Mouse (Mus musculus) neural tube, embryonic 10.5 days (tissue): ENCODE measurements at regions not wholly inside any gene's neighbourhood (a gene's known extent, or its start where the extent isn't known, plus 50 kb on each side); places are given as distances from the start of the nearest gene placed in this dataset.

Experiments
- DNase-seq: peaks from one replicate; pipeline ENCODE4 v3.0.0-alpha.2; 2017; ENCODE audit warnings: low spot score; ENCODE audit errors: extremely low spot score

DNA sequence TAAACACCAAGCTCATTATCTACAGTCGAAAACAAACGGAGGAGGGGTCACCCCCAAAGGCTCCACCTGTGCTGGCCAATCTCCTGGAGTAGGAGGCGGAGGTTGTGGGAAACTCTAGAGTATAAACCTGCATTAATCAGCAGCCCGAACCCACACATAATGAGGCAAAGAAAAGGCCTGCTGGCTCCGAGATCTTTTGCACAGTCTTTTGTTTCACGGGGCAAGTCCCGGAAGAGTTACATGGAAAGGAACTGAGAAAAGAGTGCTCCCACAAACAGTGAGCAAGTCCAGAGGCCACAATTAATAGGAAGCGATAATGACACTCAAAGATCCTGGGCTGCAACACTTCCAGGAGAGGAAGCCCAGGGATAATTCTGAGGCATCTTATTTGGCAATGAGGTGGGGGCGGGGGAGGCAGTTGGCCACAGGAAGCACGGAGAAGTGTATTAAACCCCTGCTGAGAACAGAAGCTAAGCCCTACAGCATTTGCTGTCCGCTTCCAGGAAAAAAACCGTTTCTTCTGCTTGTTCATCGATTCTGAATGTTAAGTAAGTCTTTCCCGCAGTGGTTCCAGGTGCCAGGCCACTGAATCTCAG is 59.1 kb upstream of the Mamdc2 start:
- peak; percentile 23 for DNase-seq
